Mouse (Mus musculus) hindbrain, embryonic 12.5 days (tissue): ENCODE results near the gene Nat10. TPM values are rescaled to one million over a fixed set of nuclear protein-coding genes. Genes with fewer than 3 reads are reported as not detected.

Source experiments
- ATAC-seq: fragments of 200-750 bp; cut with Nextera tagmentation; 2 replicates; pipeline ENCODE4 v1.8.0; 2017; ENCODE audit warnings: moderate TSS enrichment; ENCODE audit not compliant: low FRiP score
- H3K27ac ChIP-seq: fragments of 300-500 bp; sonication (generic); 2 replicates; pipeline ENCODE4 v1.5.1; 2016; ENCODE audit warnings: mild to moderate bottlenecking
- H3K27me3 ChIP-seq: fragments of 300-500 bp; sonication (generic); 2 replicates; pipeline ENCODE4 v1.6.1; 2016; ENCODE audit warnings: mild to moderate bottlenecking
- H3K36me3 ChIP-seq: fragments of 300-500 bp; sonication (generic); 2 replicates; pipeline ENCODE4 v1.6.1; 2016; ENCODE audit warnings: mild to moderate bottlenecking
- H3K4me1 ChIP-seq: fragments of 300-500 bp; sonication (generic); 2 replicates; pipeline ENCODE4 v1.6.1; 2016
- H3K4me2 ChIP-seq: fragments of 300-500 bp; sonication (generic); replicated peaks from 2 replicates; pipeline ENCODE4 v1.6.1; 2016; ENCODE audit warnings: mild to moderate bottlenecking
- H3K4me3 ChIP-seq: fragments of 300-500 bp; sonication (generic); 2 replicates; pipeline ENCODE4 v1.5.1; 2016; ENCODE audit warnings: mild to moderate bottlenecking
- H3K9ac ChIP-seq: fragments of 300-500 bp; sonication (generic); 2 replicates; pipeline ENCODE4 v1.6.1; 2016; ENCODE audit warnings: mild to moderate bottlenecking, moderate library complexity
- H3K9me3 ChIP-seq: fragments of 300-500 bp; sonication (generic); replicated peaks from 2 replicates; pipeline ENCODE4 v1.6.1; 2016; ENCODE audit warnings: mild to moderate bottlenecking
- WGBS: fragments of 180-500 bp; shearing (Covaris S2); methylation state at CpG from one replicate; pipeline ENCODE4 v1.1.7; 2016; 5-methylcytosine and 5-hydroxymethylcytosine counted together
- polyA plus RNA-seq: library from polyadenylated mRNA; unstranded; fragments of >200 nt; fragmentation: Nextera tagmentation; extraction: Ambion mirVana; gene quantifications from 2 replicates; pipeline ENCODE4 v1.2.1, GENCODE M21; 2016

Gene Nat10
- polyA plus RNA-seq, 1 experiment from 2014 or later, result 25.7 TPM

DNA sequence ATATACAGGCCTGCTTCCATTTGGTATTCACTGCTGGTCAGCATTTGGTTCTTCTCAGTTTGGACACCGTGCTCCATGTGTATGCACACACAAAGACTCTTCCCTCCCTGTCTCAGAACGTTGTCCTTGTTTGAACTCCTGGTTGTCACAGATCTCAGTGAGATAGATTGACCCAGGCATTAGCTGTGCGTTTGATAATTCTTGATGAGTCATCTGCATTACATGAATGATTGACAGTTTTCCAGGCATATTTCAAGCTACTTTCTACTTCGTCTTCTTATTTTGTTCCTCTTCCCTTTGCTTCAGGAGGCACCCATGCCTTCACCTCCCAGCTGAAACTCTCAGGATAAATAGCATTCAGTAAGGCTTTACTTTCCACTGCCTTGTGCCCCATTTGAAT is 87.5 kb downstream of the Nat10 start:
- Histone ChIP-seq H3K9ac (no peak overlapping the region), H3K27me3 (no peaks in the 10 kb centered on the region), H3K4me2 (no peak overlapping the region), H3K36me3 (no peaks in the 10 kb centered on the region), H3K4me3 (no peak overlapping the region), H3K9me3 (no peaks in the 10 kb centered on the region), H3K4me1 (peaks cover 37% of the 10 kb centered on the region), H3K27ac (no peak overlapping the region)
- ATAC-seq, result no peak
- WGBS, result 78% methylated on average over 4 of the region's 4 CpGs

GRCm38 (mm10) chr2:103672573-103673119 is 88.4 kb downstream of the Nat10 start:
- ATAC-seq, result no peak
- H3K4me1 ChIP-seq, result peaks cover 44% of the 10 kb centered on the region
- no peaks in the 10 kb centered on the region for H3K36me3 ChIP-seq
- H3K27me3 ChIP-seq, result no peaks in the 10 kb centered on the region
- no peak overlapping the region for H3K9ac ChIP-seq
- H3K4me3 ChIP-seq, result no peak overlapping the region
- H3K4me2 ChIP-seq, result no peak overlapping the region
- H3K27ac ChIP-seq, result no peak overlapping the region
- WGBS, result 76% methylated on average over 7 of the region's 7 CpGs
- no peaks in the 10 kb centered on the region for H3K9me3 ChIP-seq

Other genes with a start within 250 kb of the Nat10 start
- 26.2 and 27.3 TPM in 2 replicates for gene Abtb2, start 195.0 kb downstream of the Nat10 start, polyA plus RNA-seq
- 538 and 571 TPM in 2 replicates for gene Caprin1, start 36.4 kb upstream of the Nat10 start, polyA plus RNA-seq
- gene Lmo2, start 196.7 kb upstream of the Nat10 start, polyA plus RNA-seq, result 25.6 and 27.2 TPM in 2 replicates